Mouse (Mus musculus) C2C12 (cell line): ENCODE results near the gene Cks2. TPM values are rescaled to one million over a fixed set of nuclear protein-coding genes. Genes with fewer than 3 reads are reported as not detected.

Source experiments
- H3K27me3 ChIP-seq: one replicate; pipeline ENCODE4 v1.6.1; 2011; ENCODE audit not compliant: control insufficient read depth, insufficient read depth, insufficient read length
- H3K36me3 ChIP-seq: one replicate; pipeline ENCODE4 v1.6.1; 2011; ENCODE audit not compliant: control insufficient read depth, insufficient read depth
- H3K4me3 ChIP-seq: one replicate; pipeline ENCODE4 v1.5.1; 2011; ENCODE audit warnings: mild to moderate bottlenecking, control low read depth; ENCODE audit not compliant: poor library complexity, insufficient read depth, severe bottlenecking
- H3K79me2 ChIP-seq: one replicate; pipeline ENCODE4 v1.6.1; 2011; ENCODE audit not compliant: control insufficient read depth, insufficient read depth
- H3K79me3 ChIP-seq: one replicate; pipeline ENCODE4 v1.6.1; 2011; ENCODE audit warnings: low read depth, control low read depth
- H3ac ChIP-seq: one replicate; pipeline ENCODE3; 2011; ENCODE audit warnings: low read depth; ENCODE audit not compliant: control insufficient read depth, insufficient read length
- CEBPB ChIP-seq: IDR thresholded peaks from one replicate; pipeline ENCODE4 v1.6.1; 2011; ENCODE audit warnings: low read depth, mild to moderate bottlenecking, control low read depth, moderate library complexity
- CTCF ChIP-seq: IDR thresholded peaks from one replicate; pipeline ENCODE4 v1.5.1; 2011; ENCODE audit not compliant: control insufficient read depth, insufficient read depth, insufficient read length
- FOSL1 ChIP-seq: IDR thresholded peaks from one replicate; pipeline ENCODE4 v1.8.0; 2011; ENCODE audit warnings: mild to moderate bottlenecking, low read length; ENCODE audit not compliant: poor library complexity, insufficient read depth, severe bottlenecking
- MAX ChIP-seq: IDR thresholded peaks from one replicate; pipeline ENCODE4 v1.6.1; 2011; ENCODE audit warnings: mild to moderate bottlenecking, control low read depth
- MYOD1 ChIP-seq: IDR thresholded peaks from one replicate; pipeline ENCODE4 v1.6.1; 2011; ENCODE audit warnings: low read depth; ENCODE audit not compliant: control insufficient read depth, insufficient read length
- MYOG ChIP-seq: IDR thresholded peaks from one replicate; pipeline ENCODE4 v1.6.1; 2011; ENCODE audit not compliant: control insufficient read depth, insufficient read length; ENCODE audit errors: extremely low read depth
- USF1 ChIP-seq: IDR thresholded peaks from one replicate; pipeline ENCODE4 v1.6.1; 2011; ENCODE audit warnings: low read depth, mild to moderate bottlenecking, control low read depth, moderate library complexity
- polyA plus RNA-seq: library from polyadenylated mRNA; unstranded; fragments of >200 nt; fragmentation: generic; extraction: Trizol; gene quantifications from one replicate; pipeline ENCODE4 v1.2.1, GENCODE M21; 2012; ENCODE audit warnings: missing spikeins

Cks2 gene
- polyA plus RNA-seq, 1 experiment, result 167 TPM

- H3K79me3 ChIP-seq, result no peaks in the 10 kb centered on the region
- peaks cover 5% of the 10 kb centered on the region for H3K27me3 ChIP-seq
- H3K36me3 ChIP-seq, result no peaks in the 10 kb centered on the region
- no peak for TF ChIP-seq USF1
- TF ChIP-seq FOSL1, result no peak
- no peaks in the 10 kb centered on the region for H3K79me2 ChIP-seq
- H3K4me3 ChIP-seq, result no peak overlapping the region
- H3ac ChIP-seq, result no peak overlapping the region
Measured at GRCm38 (mm10) chr13:51603221-51603893, 41.7 kb upstream of the Cks2 start.

- Histone ChIP-seq H3K4me3 (no peak overlapping the region), H3ac (no peak overlapping the region), H3K79me3 (no peaks in the 10 kb centered on the region), H3K27me3 (peaks cover 5% of the 10 kb centered on the region), H3K36me3 (no peaks in the 10 kb centered on the region), H3K79me2 (no peaks in the 10 kb centered on the region)
- no peak for TF ChIP-seq MYOG
- TF ChIP-seq FOSL1, result no peak
- TF ChIP-seq CTCF, result no peak
- TF ChIP-seq MYOD1, result no peak
- no peak for TF ChIP-seq USF1
- no peak for TF ChIP-seq MAX
- no peak for TF ChIP-seq CEBPB
Measured at GRCm38 (mm10) chr13:51603894-51604244, 41.2 kb upstream of the Cks2 start.

- no peak for TF ChIP-seq CEBPB
- TF ChIP-seq USF1, result no peak
- no peak for TF ChIP-seq MYOG
- TF ChIP-seq FOSL1, result no peak
- TF ChIP-seq MAX, result no peak
- TF ChIP-seq CTCF, result no peak
- peaks cover 9% of the 10 kb centered on the region for H3K27me3 ChIP-seq
- H3K4me3 ChIP-seq, result no peak overlapping the region
- H3K79me2 ChIP-seq, result no peaks in the 10 kb centered on the region
- no peaks in the 10 kb centered on the region for H3K36me3 ChIP-seq
- H3ac ChIP-seq, result no peak overlapping the region
- no peaks in the 10 kb centered on the region for H3K79me3 ChIP-seq
Measured at GRCm38 (mm10) chr13:51609231-51609630, 35.8 kb upstream of the Cks2 start.

DNA sequence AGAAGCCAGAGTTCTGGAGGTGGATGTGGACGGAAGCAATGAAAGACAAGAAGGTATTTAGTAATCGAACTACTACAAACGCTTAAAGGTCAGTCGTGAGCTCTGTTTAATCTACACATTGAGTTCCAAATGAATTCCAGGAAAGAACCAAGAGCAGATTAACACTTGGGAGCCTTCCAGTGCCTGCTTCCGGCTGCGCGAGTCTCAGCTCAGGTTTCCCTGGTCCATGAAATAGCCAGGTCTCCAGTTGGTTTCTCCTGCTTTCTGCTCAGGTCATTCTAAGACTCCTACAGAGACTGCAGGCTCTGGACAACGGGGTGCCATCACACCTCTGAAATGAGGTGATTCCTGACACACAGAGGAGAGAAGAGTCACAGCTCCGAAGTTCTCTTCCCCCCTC lies 34.0 kb upstream of the Cks2 start:
- no peak overlapping the region for H3K4me3 ChIP-seq
- H3K79me2 ChIP-seq, result no peaks in the 10 kb centered on the region
- TF ChIP-seq MYOD1, result no peak
- no peak for TF ChIP-seq USF1
- no peak for TF ChIP-seq MYOG
- no peak for TF ChIP-seq CTCF
- H3K36me3 ChIP-seq, result no peaks in the 10 kb centered on the region
- no peaks in the 10 kb centered on the region for H3K79me3 ChIP-seq
- H3K27me3 ChIP-seq, result peaks cover 9% of the 10 kb centered on the region
- no peak overlapping the region for H3ac ChIP-seq

DNA sequence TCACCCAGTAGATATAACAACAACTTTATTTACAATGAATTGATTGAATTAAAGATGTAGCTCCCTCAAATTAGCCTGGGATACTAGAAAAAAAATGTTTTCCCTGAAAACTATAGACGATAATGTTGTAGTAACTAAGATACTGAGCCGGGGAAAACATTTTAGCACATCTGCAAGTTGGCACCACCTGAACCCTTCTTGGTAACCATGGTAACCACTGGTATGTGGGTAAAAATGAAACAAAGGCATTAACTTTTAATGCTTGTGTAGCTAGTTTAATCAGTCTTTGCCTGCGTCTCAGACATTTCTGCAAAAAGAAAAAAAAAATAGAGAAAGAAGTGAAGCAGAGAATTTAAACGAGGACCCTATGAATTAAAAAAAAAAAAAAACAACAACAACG lies 33.5 kb upstream of the Cks2 start:
- H3K79me3 ChIP-seq, result no peaks in the 10 kb centered on the region
- H3K36me3 ChIP-seq, result no peaks in the 10 kb centered on the region
- peaks cover 9% of the 10 kb centered on the region for H3K27me3 ChIP-seq
- H3K4me3 ChIP-seq, result no peak overlapping the region
- H3K79me2 ChIP-seq, result no peaks in the 10 kb centered on the region
- TF ChIP-seq MYOD1, result no peak
- no peak for TF ChIP-seq FOSL1
- TF ChIP-seq MAX, result no peak
- no peak for TF ChIP-seq MYOG
- TF ChIP-seq USF1, result no peak
- no peak for TF ChIP-seq CTCF
- no peak for TF ChIP-seq CEBPB
- no peak overlapping the region for H3ac ChIP-seq

DNA sequence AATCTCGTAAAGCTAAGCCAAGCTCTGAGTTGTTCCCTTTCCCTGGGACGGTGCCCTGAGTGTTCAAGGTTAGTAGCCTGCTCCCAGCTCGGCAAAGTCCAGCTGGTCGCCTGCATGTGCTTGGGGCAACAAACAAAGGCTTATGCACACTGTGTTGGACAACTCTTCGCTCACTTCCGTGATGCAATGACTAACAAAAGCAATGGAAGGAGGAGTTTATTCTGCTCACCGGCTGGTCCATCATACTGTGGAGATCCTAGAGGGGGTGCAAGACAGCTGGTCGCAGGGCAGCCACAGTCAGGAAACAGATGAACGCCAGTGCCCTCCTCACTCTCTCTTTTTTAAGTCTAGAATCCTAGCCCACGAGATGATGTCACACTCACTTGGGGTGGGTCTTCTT lies 29.2 kb upstream of the Cks2 start:
- Histone ChIP-seq H3ac (no peak overlapping the region), H3K79me3 (no peaks in the 10 kb centered on the region), H3K36me3 (no peaks in the 10 kb centered on the region), H3K79me2 (no peaks in the 10 kb centered on the region), H3K4me3 (no peak overlapping the region), H3K27me3 (peaks cover under 1% of the 10 kb centered on the region)
- TF ChIP-seq MYOD1 (no peak), MAX (no peak), FOSL1 (no peak), CEBPB (no peak), CTCF (no peak)
